Mouse (Mus musculus): ENCODE data around the gene Sdc3. TPM values are rescaled to one million over a fixed set of nuclear protein-coding genes. Genes with fewer than 3 reads are reported as not detected.

Sdc3 gene
- total and polyA plus RNA-seq, 3 experiments = 32.7 to 51.9 (median 38.3) TPM

- no peaks in the 10 kb centered on the region for H3K4me1 ChIP-seq (ENCODE audit: control insufficient read depth, insufficient read depth, low read length)
- H3K9ac ChIP-seq (ENCODE audit: low read depth, low read length) = no peak overlapping the region
- H3K4me3 ChIP-seq = no peak overlapping the region
- intact Hi-C loops (cut with DNase I) = no loop called here
- H3K79me2 ChIP-seq (replicated peaks; ENCODE audit: control insufficient read depth, insufficient read depth, low read length) = no peaks in the 10 kb centered on the region
- H3K27me3 ChIP-seq (ENCODE audit: control insufficient read depth, insufficient read depth, low read length) = no peaks in the 10 kb centered on the region
- no peak overlapping the region for H3K27ac ChIP-seq
- no peak for DNase-seq
- 88% methylated on average over 2 of the region's 2 CpGs for WGBS
- TF ChIP-seq EP300 (IDR thresholded peaks at IDR 0.05; ENCODE audit: insufficient read depth, low read depth, low read length) (no peak), POLR2A (IDR thresholded peaks at IDR 0.05; ENCODE audit: insufficient read depth, low read depth, low read length) (no peak), CTCF (IDR thresholded peaks at IDR 0.05) (no peak)
- H3K36me3 ChIP-seq (ENCODE audit: control insufficient read depth, insufficient read depth, low read length) = peaks cover 2% of the 10 kb centered on the region; the same call in 1 of the 2 replicates
These were observed 9.8 kb upstream of the Sdc3 start for GRCm38 (mm10) chr4:130782492-130782891.

- no peaks in the 10 kb centered on the region for H3K4me1 ChIP-seq (ENCODE audit: control insufficient read depth, insufficient read depth, low read length)
- 25% methylated on average over 4 of the region's 4 CpGs for WGBS
- TF ChIP-seq CTCF (IDR thresholded peaks at IDR 0.05) (peak; percentile 76), EP300 (IDR thresholded peaks at IDR 0.05; ENCODE audit: insufficient read depth, low read depth, low read length) (no peak)
- intact Hi-C loops (cut with DNase I) = no loop called here
- peak in 1 of 2 experiments; percentile 59 for DNase-seq
- no peak overlapping the region for H3K4me3 ChIP-seq
- no peaks in the 10 kb centered on the region for H3K27me3 ChIP-seq (ENCODE audit: control insufficient read depth, insufficient read depth, low read length)
- no peaks in the 10 kb centered on the region for H3K79me2 ChIP-seq (replicated peaks; ENCODE audit: control insufficient read depth, insufficient read depth, low read length)
- H3K9ac ChIP-seq (ENCODE audit: low read depth, low read length) = no peak overlapping the region
- H3K27ac ChIP-seq = no peak overlapping the region
- H3K36me3 ChIP-seq (ENCODE audit: control insufficient read depth, insufficient read depth, low read length) = no peaks in the 10 kb centered on the region
These were observed 7.6 kb upstream of the Sdc3 start for GRCm38 (mm10) chr4:130784755-130785154.

- DNase-seq = no peak
- Histone ChIP-seq H3K27me3 (ENCODE audit: control insufficient read depth, insufficient read depth, low read length) (no peaks in the 10 kb centered on the region), H3K79me2 (replicated peaks; ENCODE audit: control insufficient read depth, insufficient read depth, low read length) (no peaks in the 10 kb centered on the region), H3K36me3 (ENCODE audit: control insufficient read depth, insufficient read depth, low read length) (no peaks in the 10 kb centered on the region), H3K27ac (no peak overlapping the region), H3K9ac (ENCODE audit: low read depth, low read length) (no peak overlapping the region), H3K4me1 (ENCODE audit: control insufficient read depth, insufficient read depth, low read length) (peaks cover 1% of the 10 kb centered on the region; the same call in 1 of the 2 replicates), H3K4me3 (no peak overlapping the region)
- 81% methylated on average over 5 of the region's 5 CpGs for WGBS
- TF ChIP-seq CTCF (IDR thresholded peaks at IDR 0.05) (no peak), POLR2A (IDR thresholded peaks at IDR 0.05; ENCODE audit: insufficient read depth, low read depth, low read length) (no peak), EP300 (IDR thresholded peaks at IDR 0.05; ENCODE audit: insufficient read depth, low read depth, low read length) (no peak)
- intact Hi-C loops (cut with DNase I) = no loop called here
These were observed 4.8 kb upstream of the Sdc3 start for GRCm38 (mm10) chr4:130787530-130787929.

- Histone ChIP-seq H3K36me3 (ENCODE audit: control insufficient read depth, insufficient read depth, low read length) (no peaks in the 10 kb centered on the region), H3K4me1 (ENCODE audit: control insufficient read depth, insufficient read depth, low read length) (peaks cover 8% of the 10 kb centered on the region), H3K27me3 (ENCODE audit: control insufficient read depth, insufficient read depth, low read length) (no peaks in the 10 kb centered on the region), H3K9ac (ENCODE audit: low read depth, low read length) (no peak overlapping the region), H3K79me2 (replicated peaks; ENCODE audit: control insufficient read depth, insufficient read depth, low read length) (no peaks in the 10 kb centered on the region; the same call in 1 of the 2 replicates), H3K4me3 (no peak overlapping the region), H3K27ac (no peak overlapping the region)
- DNase-seq = peak; percentile 83 to 90
- 5% methylated on average over 6 of the region's 6 CpGs for WGBS
- TF ChIP-seq EP300 (IDR thresholded peaks at IDR 0.05; ENCODE audit: insufficient read depth, low read depth, low read length) (peak; percentile 96), CTCF (IDR thresholded peaks at IDR 0.05) (peak; percentile 95; the same call in 1 of the 2 replicates), POLR2A (IDR thresholded peaks at IDR 0.05; ENCODE audit: insufficient read depth, low read depth, low read length) (no peak)
- intact Hi-C loops (cut with DNase I) = loop anchor here (1.0 to 5.0 kb wide), 4 partner anchors 88 to 1052 kb away; partner anchors contain the start of gene Mecr
These were observed 2.2 kb upstream of the Sdc3 start for GRCm38 (mm10) chr4:130790180-130790579.

GRCm38 (mm10) chr4:130791811-130792375, 444 bp upstream of the Sdc3 start:
- Histone ChIP-seq H3K4me3 (peak overlapping the region; percentile 89), H3K4me1 (ENCODE audit: control insufficient read depth, insufficient read depth, low read length) (peaks cover 15% of the 10 kb centered on the region), H3K79me2 (replicated peaks; ENCODE audit: control insufficient read depth, insufficient read depth, low read length) (no peaks in the 10 kb centered on the region; the same call in 1 of the 2 replicates), H3K27me3 (ENCODE audit: control insufficient read depth, insufficient read depth, low read length) (no peaks in the 10 kb centered on the region), H3K9ac (ENCODE audit: low read depth, low read length) (peak overlapping the region; percentile 63), H3K36me3 (ENCODE audit: control insufficient read depth, insufficient read depth, low read length) (no peaks in the 10 kb centered on the region), H3K27ac (peak overlapping the region; percentile 58)
- intact Hi-C loops (cut with DNase I) = loop anchor here (5.0 kb wide), 1 partner anchor 1050 kb away; the partner anchor contains the start of gene Mecr
- 11% methylated on average over 19 of the region's 19 CpGs for WGBS
- no peak for TF ChIP-seq CTCF (IDR thresholded peaks at IDR 0.05)
- TF ChIP-seq EP300 (IDR thresholded peaks at IDR 0.05; ENCODE audit: insufficient read depth, low read depth, low read length) = no peak
- no peak for TF ChIP-seq POLR2A (IDR thresholded peaks at IDR 0.05; ENCODE audit: insufficient read depth, low read depth, low read length)
- DNase-seq = peak; percentile 36 to 65

GRCm38 (mm10) chr4:130793180-130793501, 804 bp downstream of the Sdc3 start:
- no peak for DNase-seq
- intact Hi-C loops (cut with DNase I) = loop anchor here (5.0 kb wide), 1 partner anchor 1049 kb away; the partner anchor contains the start of gene Mecr
- no peak for TF ChIP-seq CTCF (IDR thresholded peaks at IDR 0.05)
- no peak for TF ChIP-seq EP300 (IDR thresholded peaks at IDR 0.05; ENCODE audit: insufficient read depth, low read depth, low read length)
- TF ChIP-seq POLR2A (IDR thresholded peaks at IDR 0.05; ENCODE audit: insufficient read depth, low read depth, low read length) = no peak
- peak overlapping the region; percentile 90 for H3K27ac ChIP-seq
- no peaks in the 10 kb centered on the region for H3K27me3 ChIP-seq (ENCODE audit: control insufficient read depth, insufficient read depth, low read length)
- H3K79me2 ChIP-seq (replicated peaks; ENCODE audit: control insufficient read depth, insufficient read depth, low read length) = no peaks in the 10 kb centered on the region; the same call in 1 of the 2 replicates
- H3K4me3 ChIP-seq = peak overlapping the region; percentile 89
- peak overlapping the region; percentile 84 for H3K9ac ChIP-seq (ENCODE audit: low read depth, low read length)
- no peaks in the 10 kb centered on the region for H3K36me3 ChIP-seq (ENCODE audit: control insufficient read depth, insufficient read depth, low read length)
- H3K4me1 ChIP-seq (ENCODE audit: control insufficient read depth, insufficient read depth, low read length) = peaks cover 21% of the 10 kb centered on the region
- WGBS = 27% methylated on average over 7 of the region's 7 CpGs

Data from heart, adult 2 months (tissue).